Comparison of ENCODE assay signal across 9 mouse cellular contexts in the genomic region with DNA sequence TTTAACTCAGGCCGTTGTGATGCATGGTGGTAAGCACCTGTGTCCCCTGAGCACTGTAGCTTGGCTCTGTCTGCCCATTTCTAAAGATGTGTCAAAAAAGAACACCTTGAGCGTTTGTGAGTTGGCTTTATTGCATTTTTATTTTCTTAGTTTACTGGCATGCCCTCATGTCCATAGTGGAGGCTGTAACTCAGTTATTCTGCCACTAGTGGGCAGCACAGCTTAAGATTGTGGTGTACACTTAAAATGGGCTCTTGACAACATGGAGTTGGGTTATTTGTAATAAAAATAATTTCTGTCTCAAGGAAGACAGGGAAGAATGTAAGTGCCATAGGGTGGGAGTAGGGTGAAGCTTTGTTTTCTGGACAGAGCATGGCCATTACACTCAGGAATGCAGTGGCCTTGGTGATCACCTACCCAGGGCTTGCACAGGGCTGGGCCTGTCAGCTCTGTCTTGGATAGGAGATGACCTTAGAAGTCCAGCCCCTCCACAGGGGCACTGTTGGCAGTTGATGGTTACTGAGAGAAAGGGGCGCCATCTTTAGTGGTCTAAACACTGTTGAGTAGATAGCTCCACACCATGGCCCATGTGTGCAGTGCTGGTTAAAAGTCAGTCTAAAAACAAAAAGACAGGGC. TPM values are rescaled to one million over a fixed set of nuclear protein-coding genes. Genes with fewer than 3 reads are reported as not detected.
DNase-seq lines count a peak whose midpoint lies in the region; ATAC-seq and TF ChIP-seq lines count a peak whose summit lies in the region.
"Had no signal": no experiment of that assay in that cellular context is flagged by ENCODE, and none has a peak within 500 bp of the region (broad histone marks: within the 10 kb centered on the region; RNA-seq: fewer than 3 reads in every experiment).

No protein-coding gene starts in this region.

- H3K27ac ChIP-seq in hindbrain, embryonic 11.5 days (ENCODE audit: low read depth, low read length) = no peak overlapping the region
- no peak overlapping the region for H3K27ac ChIP-seq in hindbrain, embryonic 13.5 days
- no peak overlapping the region for H3K27ac ChIP-seq in hindbrain, embryonic 15.5 days (replicated peaks)
- no peak overlapping the region for H3K27ac ChIP-seq in liver, postnatal 0 days (ENCODE audit: low read depth)
- H3K27ac ChIP-seq: embryonic facial prominence, embryonic 12.5 days had no signal

- 85% methylated on average over 3 of the region's 3 CpGs for WGBS in hindbrain, embryonic 11.5 days
- WGBS in hindbrain, embryonic 13.5 days = 94% methylated on average over 3 of the region's 3 CpGs
- 87% methylated on average over 3 of the region's 3 CpGs for WGBS in hindbrain, embryonic 15.5 days
- WGBS in liver, postnatal 0 days (ENCODE audit: insufficient replicate concordance) = 84% methylated on average over 3 of the region's 3 CpGs

- no peaks in the 10 kb centered on the region for H3K9me3 ChIP-seq in hindbrain, embryonic 11.5 days (ENCODE audit: control insufficient read depth, low read length)
- no peaks in the 10 kb centered on the region for H3K9me3 ChIP-seq in hindbrain, embryonic 13.5 days
- no peaks in the 10 kb centered on the region for H3K9me3 ChIP-seq in hindbrain, embryonic 15.5 days
- no peaks in the 10 kb centered on the region for H3K9me3 ChIP-seq in liver, postnatal 0 days (ENCODE audit: low read length)
- H3K9me3 ChIP-seq: embryonic facial prominence, embryonic 12.5 days had no signal

- H3K27me3 ChIP-seq in hindbrain, embryonic 11.5 days (ENCODE audit: control insufficient read depth, insufficient read depth, low read length) = no peaks in the 10 kb centered on the region
- no peaks in the 10 kb centered on the region for H3K27me3 ChIP-seq in hindbrain, embryonic 13.5 days
- H3K27me3 ChIP-seq in Patski = no peaks in the 10 kb centered on the region
- H3K27me3 ChIP-seq in hindbrain, embryonic 15.5 days = no peaks in the 10 kb centered on the region
- no peaks in the 10 kb centered on the region for H3K27me3 ChIP-seq in liver, postnatal 0 days (ENCODE audit: insufficient read depth, low read length)
- H3K27me3 ChIP-seq: embryonic facial prominence, embryonic 12.5 days had no signal

- H3K4me3 ChIP-seq in hindbrain, embryonic 11.5 days (ENCODE audit: low read depth, low read length) = no peak overlapping the region
- no peak overlapping the region for H3K4me3 ChIP-seq in hindbrain, embryonic 13.5 days
- no peak overlapping the region for H3K4me3 ChIP-seq in hindbrain, embryonic 15.5 days
- H3K4me3 ChIP-seq in liver, postnatal 0 days (ENCODE audit: low read depth, low read length) = no peak overlapping the region
- H3K4me3 ChIP-seq: embryonic facial prominence, embryonic 12.5 days had no signal

- peak; percentile 38; the same call in 1 of the 2 replicates for ATAC-seq in hindbrain, embryonic 11.5 days (ENCODE audit: low FRiP score)
- no peak for ATAC-seq in hindbrain, embryonic 13.5 days (ENCODE audit: low FRiP score)
- ATAC-seq in Patski = peak; percentile 54
- ATAC-seq in hindbrain, embryonic 15.5 days (ENCODE audit: low FRiP score, low read depth) = peak; percentile 30; the same call in 1 of the 2 replicates
- ATAC-seq in liver, postnatal 0 days = no peak

- no peak for TF ChIP-seq EP300 in liver, postnatal 0 days (IDR thresholded peaks at IDR 0.05; ENCODE audit: low read depth)

- POLR2A ChIA-PET in Patski (lab: Charles Lee) = no interaction called here

- no peak overlapping the region for H3K4me2 ChIP-seq in hindbrain, embryonic 11.5 days (replicated peaks; ENCODE audit: low read depth, low read length)
- no peak overlapping the region for H3K4me2 ChIP-seq in hindbrain, embryonic 13.5 days
- H3K4me2 ChIP-seq in hindbrain, embryonic 15.5 days = no peak overlapping the region
- H3K4me2 ChIP-seq in liver, postnatal 0 days (ENCODE audit: low read depth, low read length) = no peak overlapping the region
- H3K4me2 ChIP-seq: embryonic facial prominence, embryonic 12.5 days had no signal

- in situ Hi-C loops in Patski (cut with MboI; ENCODE audit: low pct_unique_long_range_greater_than_20kb) = no loop called here

- CTCF ChIA-PET in Patski (lab: Charles Lee) = interaction anchor here (0.8 to 3.6 kb wide), 14 partner anchors 8 to 486 kb away, joined by 3 to 23 read pairs (median 4); a partner anchor contains a TSS

- peaks cover 13% of the 10 kb centered on the region for H3K36me3 ChIP-seq in hindbrain, embryonic 11.5 days (ENCODE audit: control insufficient read depth, insufficient read depth, low read length)
- peaks cover 88% of the 10 kb centered on the region for H3K36me3 ChIP-seq in hindbrain, embryonic 13.5 days
- H3K36me3 ChIP-seq in hindbrain, embryonic 15.5 days = peaks cover 84% of the 10 kb centered on the region
- H3K36me3 ChIP-seq in liver, postnatal 0 days (replicated peaks; ENCODE audit: insufficient read depth, low read length) = peaks cover 48% of the 10 kb centered on the region

- DNase-seq in hindbrain, embryonic 11.5 days (ENCODE audit: low spot score) = peak; percentile 69
- peak; percentile 51 for DNase-seq in B cell, adult 2 months
- peak; percentile 10 for DNase-seq in Patski (ENCODE audit: low read depth, low spot score)
- peak; percentile 65 to 77 for DNase-seq in cerebellum, postnatal 14 days
- DNase-seq in liver, postnatal 0 days = peak; percentile 49
- peak; percentile 65 for DNase-seq in thymus, postnatal 0 days (ENCODE audit: low spot score)

- no peak overlapping the region for H3K9ac ChIP-seq in hindbrain, embryonic 11.5 days (ENCODE audit: low read depth, low read length)
- no peak overlapping the region for H3K9ac ChIP-seq in hindbrain, embryonic 13.5 days
- H3K9ac ChIP-seq in hindbrain, embryonic 15.5 days = no peak overlapping the region
- no peak overlapping the region for H3K9ac ChIP-seq in liver, postnatal 0 days (replicated peaks)
- H3K9ac ChIP-seq: embryonic facial prominence, embryonic 12.5 days had no signal

- TF ChIP-seq CTCF in Patski (IDR thresholded peaks at IDR 0.05) = peak; percentile 81
- peak; percentile 78 for TF ChIP-seq CTCF in liver, postnatal 0 days (IDR thresholded peaks at IDR 0.05; ENCODE audit: low read depth)

- H3K4me1 ChIP-seq in hindbrain, embryonic 11.5 days (replicated peaks; ENCODE audit: control insufficient read depth, insufficient read depth, low read length) = no peaks in the 10 kb centered on the region
- no peaks in the 10 kb centered on the region for H3K4me1 ChIP-seq in hindbrain, embryonic 13.5 days (replicated peaks)
- H3K4me1 ChIP-seq in hindbrain, embryonic 15.5 days (replicated peaks) = no peaks in the 10 kb centered on the region
- H3K4me1 ChIP-seq in liver, postnatal 0 days (ENCODE audit: insufficient read depth) = no peaks in the 10 kb centered on the region
- H3K4me1 ChIP-seq: embryonic facial prominence, embryonic 12.5 days had no signal

RNA-seq across cellular contexts. Expression of a gene that starts 27.4 kb away (rescaled TPM):
- 1.7 and 1.8 TPM in 2 replicates for polyA plus RNA-seq in hindbrain, embryonic 11.5 days (2014; fragmentation: Nextera tagmentation; extraction: Ambion mirVana)
- 2.9 and 3.1 TPM in 2 replicates for polyA plus RNA-seq in hindbrain, embryonic 13.5 days (2015; fragmentation: Nextera tagmentation; extraction: Ambion mirVana)
- polyA plus RNA-seq in Patski (2021) = 0.14 TPM
- 5.9 and 7.0 TPM in 2 replicates for polyA plus RNA-seq in hindbrain, embryonic 15.5 days (2015; fragmentation: Nextera tagmentation; extraction: Ambion mirVana)
- polyA plus RNA-seq in liver, postnatal 0 days (2015; fragmentation: Nextera tagmentation; extraction: Ambion mirVana) = not detected in 2 replicates
- 0.05 and 0.10 TPM in 2 replicates for polyA plus RNA-seq in thymus, postnatal 0 days (2015; fragmentation: Nextera tagmentation; extraction: Ambion mirVana)

Comparison
In these comparisons a context has a peak if more than half of its experiments do, and no peak if none do; other contexts are left out.
1. ATAC-seq: peak in hindbrain, embryonic 11.5 days (single experiment), Patski (single experiment) and hindbrain, embryonic 15.5 days (single experiment); none in hindbrain, embryonic 13.5 days (single experiment) and liver, postnatal 0 days (single experiment).
2. DNase-seq: peak in every context shown above with its lines; median percentile 71 in cerebellum, postnatal 14 days; 69 in hindbrain, embryonic 11.5 days; 65 in thymus, postnatal 0 days; 51 in B cell, adult 2 months; 49 in liver, postnatal 0 days; 10 in Patski.